Mouse (Mus musculus): ENCODE results near the gene Rbm4b.

- no peak for TF ChIP-seq CTCF (IDR thresholded peaks at IDR 0.05; ENCODE audit: insufficient read depth, low read length)
- no peak for TF ChIP-seq POLR2A (IDR thresholded peaks at IDR 0.05; ENCODE audit: borderline replicate concordance, extremely low read depth, low read depth, low read length)
These were observed 39.0 kb upstream of the Rbm4b start for GRCm38 (mm10) chr19:4717281-4717680.
